Mouse (Mus musculus): ENCODE data around the gene Lat2.

Lat2 gene

DNA sequence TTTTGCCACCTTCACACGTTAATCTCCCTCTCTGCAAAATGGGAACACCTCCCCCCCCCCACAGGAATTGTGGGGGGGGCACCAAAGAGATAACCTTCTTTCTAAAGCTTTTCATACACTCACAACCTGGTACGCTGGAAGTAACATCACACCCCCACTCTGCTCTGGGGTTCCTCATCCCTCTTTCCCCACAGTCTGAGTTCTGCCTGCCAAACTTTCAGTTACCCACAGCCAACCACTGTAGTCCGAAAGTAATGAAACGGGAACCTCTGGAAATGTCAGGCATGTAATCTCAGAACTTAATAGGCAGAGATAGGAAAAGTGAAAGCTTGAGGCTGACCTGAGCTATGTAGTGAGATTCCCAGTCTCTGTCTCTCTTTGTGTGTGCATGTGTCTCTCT, 47.4 kb downstream of the Lat2 start:
- POLR2A ChIA-PET, result interaction anchor here in 3 of 4 experiments (0.5 to 7.5 kb wide), 12 partner anchors 10 to 392 kb away, joined by 3 to 77 read pairs (median 4); partner anchors contain the start of gene Clip2 (in 3 of the 3)
- CTCF ChIA-PET, result interaction anchor here in 3 of 4 experiments (0.5 to 2.7 kb wide), 9 partner anchors 15 to 445 kb away, joined by 3 to 9 read pairs (median 5); partner anchors contain the start of gene Clip2 (in 1 of the 3)

DNA sequence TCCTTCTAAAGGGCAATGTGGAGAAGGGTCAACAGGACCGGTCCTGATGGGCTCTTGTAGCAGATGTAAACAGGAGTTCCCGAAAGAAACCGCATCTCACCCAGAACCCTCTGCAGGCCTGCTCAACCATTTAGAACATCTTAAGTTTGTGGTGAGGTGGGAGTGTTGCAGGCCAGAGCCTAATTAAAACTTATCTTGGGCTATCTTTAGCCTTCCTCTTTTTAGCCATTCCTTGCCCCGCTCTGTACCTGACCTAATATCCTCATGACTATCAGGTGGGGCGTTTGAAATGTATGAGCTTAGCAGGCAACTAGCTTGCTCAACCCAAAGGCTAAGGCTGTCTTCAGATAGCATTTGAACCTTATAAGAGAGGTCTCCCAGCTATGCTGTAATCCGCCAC, 49.1 kb downstream of the Lat2 start:
- ChIA-PET CTCF (no interaction called here), POLR2A (interaction anchor here in 1 of 4 experiments (0.9 kb wide), 1 partner anchor 14 kb away, joined by 3 read pairs; no protein-coding TSS in a partner anchor)

DNA sequence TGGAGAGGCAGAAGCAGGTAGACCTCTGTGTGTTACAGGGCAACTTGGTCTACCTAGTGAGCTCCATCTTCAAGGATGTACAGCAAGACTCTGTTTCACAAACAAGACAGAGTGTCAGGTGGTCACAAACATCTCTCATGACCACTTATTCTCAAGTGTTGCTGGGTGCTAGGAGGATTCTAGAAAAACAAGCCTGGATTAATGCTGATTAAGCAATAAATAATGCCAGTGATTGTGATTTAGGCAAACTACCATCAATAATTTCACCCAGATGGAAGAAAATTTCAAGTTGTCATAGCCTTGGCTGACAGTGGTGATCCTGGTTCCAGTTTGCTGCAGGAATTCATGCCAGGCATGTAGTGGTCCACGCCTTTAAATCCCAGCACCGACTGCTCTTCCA, 50.6 kb downstream of the Lat2 start:
- CTCF ChIA-PET, result interaction anchor here in 1 of 4 experiments (1.3 kb wide), 1 partner anchor 70 kb away, joined by 4 read pairs; no protein-coding TSS in a partner anchor
- POLR2A ChIA-PET, result interaction anchor here in 3 of 4 experiments (0.7 to 1.6 kb wide), 4 partner anchors 9 to 388 kb away, joined by 3 to 4 read pairs (median 3); partner anchors contain the start of gene Clip2 (in 1 of the 3)

DNA sequence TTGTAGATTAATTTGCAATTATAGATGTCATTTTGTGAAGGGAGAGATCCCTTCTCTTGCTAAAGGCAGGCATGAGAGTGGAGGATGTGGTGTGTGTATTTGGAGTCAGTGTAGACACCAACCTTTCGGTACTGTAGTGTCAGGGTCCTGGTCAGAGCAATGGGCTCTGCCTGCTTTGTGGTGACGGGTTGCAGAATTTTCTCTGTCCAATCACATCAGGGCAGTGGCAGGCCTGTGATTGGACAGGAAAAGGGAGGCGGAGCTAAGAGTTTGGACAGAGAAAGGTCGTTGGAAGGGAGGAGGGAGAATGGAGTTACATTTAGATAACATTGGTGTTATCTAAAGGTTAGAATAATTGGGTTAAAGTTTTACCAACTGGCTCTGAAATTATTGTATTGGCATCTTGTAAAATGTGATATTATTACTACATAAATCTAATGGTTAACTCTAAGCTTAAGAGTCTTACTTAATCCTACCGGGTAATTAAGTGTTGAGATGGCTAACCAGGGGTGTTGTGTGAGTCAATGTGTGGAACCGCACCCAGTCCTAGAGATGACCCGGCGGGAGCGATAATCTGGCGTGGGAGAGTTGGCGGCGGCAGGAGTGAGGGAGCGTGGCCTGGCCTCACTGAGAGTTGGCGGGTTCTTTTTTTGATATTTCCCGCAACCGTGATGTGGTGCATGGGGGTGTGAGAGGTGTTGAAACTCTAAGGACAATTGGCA, 54.2 kb downstream of the Lat2 start:
- ChIA-PET CTCF (interaction anchor here (0.5 to 1.5 kb wide), 19 partner anchors 8 to 462 kb away, joined by 3 to 7 read pairs (median 4); partner anchors contain the start of genes Clip2 (in 1 of the 4), Limk1 (in 1 of the 4) and Stx1a (in 1 of the 4)), POLR2A (interaction anchor here in 3 of 4 experiments (0.8 to 1.9 kb wide), 9 partner anchors 8 to 79 kb away, joined by 3 to 12 read pairs (median 5); partner anchors contain the start of gene Clip2 (in 1 of the 3))

DNA sequence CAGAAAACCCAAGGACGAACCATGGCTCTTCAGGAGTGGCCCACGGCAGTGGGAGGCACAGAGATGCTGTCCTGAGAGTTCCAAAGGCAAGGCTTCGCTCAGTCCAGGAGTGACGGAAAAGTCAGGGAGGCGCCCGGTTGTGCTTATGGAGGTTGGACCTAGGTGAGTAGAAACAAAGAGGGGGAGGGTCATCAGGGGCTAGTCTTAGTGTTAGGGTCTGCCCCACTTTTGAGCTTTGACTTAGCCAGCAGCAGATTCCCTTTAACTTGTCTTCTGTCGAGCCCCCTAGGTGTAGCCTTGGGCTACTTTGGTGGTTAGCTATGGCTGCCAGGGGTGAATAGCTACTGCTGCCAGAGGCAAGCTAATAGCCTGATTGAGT, 54.8 kb downstream of the Lat2 start, which contains the start of gene Syna:
Gene Syna, minus strand, starts transcription at position 101 of the 379 bp plus-strand sequence.
- ChIA-PET POLR2A (interaction anchor here in 3 of 4 experiments (0.8 to 1.9 kb wide), 9 partner anchors 8 to 80 kb away, joined by 3 to 12 read pairs (median 5); partner anchors contain the start of gene Clip2 (in 1 of the 3)), CTCF (interaction anchor here (0.5 to 1.5 kb wide), 19 partner anchors 8 to 463 kb away, joined by 3 to 7 read pairs (median 4); partner anchors contain the start of genes Clip2 (in 1 of the 4), Limk1 (in 1 of the 4) and Stx1a (in 1 of the 4))

DNA sequence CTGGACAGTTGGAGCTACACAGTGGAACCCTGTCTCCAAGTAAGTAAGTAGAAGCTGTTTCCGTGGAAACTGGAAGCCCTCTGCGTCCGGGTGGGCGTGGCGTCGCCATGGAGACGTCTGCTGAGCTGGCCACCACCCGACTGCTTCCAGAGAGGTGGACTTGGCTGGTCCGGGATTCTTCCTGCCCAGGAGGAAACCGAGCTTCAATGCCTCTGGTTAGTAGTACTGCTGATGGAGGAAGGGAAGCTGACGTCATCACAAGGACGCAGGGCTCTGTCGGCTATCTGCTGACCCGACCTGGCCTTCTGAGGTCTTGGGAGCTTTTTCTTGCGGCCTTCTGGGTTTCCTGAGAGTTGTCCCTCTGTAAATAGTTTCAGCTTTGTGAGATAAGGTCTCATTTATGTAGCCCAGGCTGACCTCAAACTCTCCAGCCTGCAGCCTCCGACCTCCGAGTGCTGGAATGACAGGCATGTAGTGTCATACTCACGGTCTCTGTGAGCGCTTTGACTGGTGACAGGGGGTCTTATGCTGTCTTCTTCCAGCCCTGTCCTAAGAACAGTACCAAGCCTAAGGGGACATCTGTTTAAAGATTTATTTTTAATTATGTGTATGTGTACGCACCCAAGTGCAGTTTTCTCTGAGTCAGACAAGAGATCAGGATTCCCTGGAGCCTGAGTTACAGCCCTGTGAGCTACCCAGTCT, 59.2 kb downstream of the Lat2 start:
- POLR2A ChIA-PET, result interaction anchor here in 3 of 4 experiments (0.6 to 9.8 kb wide), 8 partner anchors 8 to 454 kb away, joined by 3 to 77 read pairs (median 3); partner anchors contain the start of gene Abhd11 (in 1 of the 3)

DNA sequence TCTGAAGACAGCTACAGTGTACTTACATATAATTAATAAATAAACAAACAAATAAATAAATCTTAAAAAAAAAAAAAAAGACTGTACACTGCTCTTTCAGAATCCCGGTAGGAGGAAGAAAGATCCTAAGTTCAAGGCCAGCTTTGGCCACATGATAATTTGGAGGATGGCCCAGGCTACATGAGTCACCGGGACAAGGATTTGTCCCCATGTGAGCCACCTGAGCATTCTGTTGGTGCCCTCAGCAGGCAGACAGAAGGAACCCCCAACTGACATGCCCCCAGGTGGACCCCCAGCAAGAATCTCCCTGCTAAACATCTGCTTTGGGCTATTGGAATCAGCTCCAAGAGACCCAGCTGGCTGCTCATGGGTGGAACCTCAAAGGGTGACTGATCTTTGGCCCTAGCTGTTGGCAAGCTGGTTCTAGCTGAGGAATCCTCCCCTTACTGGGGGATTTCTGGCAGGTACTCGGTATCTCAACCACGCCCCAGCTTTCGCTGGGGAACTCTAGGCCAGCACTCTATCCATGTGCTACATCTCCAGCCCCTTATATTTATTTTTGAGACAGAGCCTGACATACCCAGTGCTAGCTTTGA, 60.8 kb downstream of the Lat2 start:
- POLR2A ChIA-PET, result interaction anchor here in 2 of 4 experiments (1.2 to 9.8 kb wide), 3 partner anchors 16 to 228 kb away, joined by 6 to 77 read pairs (median 20); no protein-coding TSS in a partner anchor

More for the DNA sequence above, 59.2 kb downstream of the Lat2 start:
- CTCF ChIA-PET, result interaction anchor here (0.6 to 2.3 kb wide), 7 partner anchors 16 to 445 kb away, joined by 3 to 9 read pairs (median 4); no protein-coding TSS in a partner anchor

DNA sequence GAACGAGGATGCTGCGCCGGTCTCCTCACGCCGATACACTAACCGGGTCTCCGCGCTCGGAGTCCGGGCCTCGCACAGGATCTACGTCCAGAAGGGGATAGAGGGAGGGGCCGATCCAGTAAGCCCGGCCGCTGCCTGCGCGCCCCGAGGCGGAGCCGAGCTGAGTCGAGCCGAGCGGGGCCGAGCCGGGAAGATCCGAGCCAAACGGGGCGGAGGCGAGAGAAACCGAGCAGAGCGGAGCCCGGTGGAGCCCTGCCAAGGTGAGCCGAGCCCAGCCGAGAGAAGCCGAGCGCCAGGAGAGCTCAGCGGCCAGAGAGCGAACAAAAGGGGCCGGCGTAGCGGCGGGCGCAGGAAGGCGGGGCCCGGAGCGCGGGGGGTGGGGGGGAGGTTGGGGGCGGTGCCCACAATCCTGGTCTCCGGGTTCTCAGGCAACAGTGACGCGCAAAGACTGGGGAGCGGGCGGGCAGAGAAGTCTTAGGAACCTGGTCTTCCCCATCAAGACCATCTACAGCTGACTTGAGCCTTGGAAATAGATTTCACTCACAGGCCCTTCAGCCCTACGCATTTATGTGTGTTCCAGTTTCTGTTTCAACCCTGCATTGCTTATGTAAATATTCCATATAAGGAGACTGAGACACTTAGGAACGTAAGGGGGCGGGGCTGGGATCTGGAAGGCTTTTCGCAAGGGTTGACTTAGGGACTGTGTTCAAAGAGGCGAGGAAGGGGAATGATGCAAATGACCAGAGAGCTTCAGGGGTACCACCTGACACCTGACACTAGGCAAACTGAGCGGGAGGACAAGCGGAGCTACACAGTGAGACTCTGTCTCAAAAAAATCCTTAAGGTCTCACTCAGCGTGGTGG, 62.5 kb downstream of the Lat2 start, which contains the start of gene Clip2:
Gene Clip2, minus strand, starts transcription at position 325 of the 863 bp plus-strand sequence.
- POLR2A ChIA-PET, result interaction anchor here in 3 of 4 experiments (0.5 to 9.8 kb wide), 27 partner anchors 8 to 453 kb away, joined by 3 to 77 read pairs (median 5); partner anchors contain the start of genes Eif4h (in 1 of the 3) and Syna (in 1 of the 3)
- CTCF ChIA-PET, result interaction anchor here (0.6 to 3.0 kb wide), 21 partner anchors 8 to 373 kb away, joined by 3 to 22 read pairs (median 4); partner anchors contain the start of gene Syna (in 1 of the 4)

More for the DNA sequence above, 60.8 kb downstream of the Lat2 start:
- CTCF ChIA-PET, result interaction anchor here (0.6 to 2.5 kb wide), 6 partner anchors 9 to 62 kb away, joined by 3 to 11 read pairs (median 6); no protein-coding TSS in a partner anchor

DNA sequence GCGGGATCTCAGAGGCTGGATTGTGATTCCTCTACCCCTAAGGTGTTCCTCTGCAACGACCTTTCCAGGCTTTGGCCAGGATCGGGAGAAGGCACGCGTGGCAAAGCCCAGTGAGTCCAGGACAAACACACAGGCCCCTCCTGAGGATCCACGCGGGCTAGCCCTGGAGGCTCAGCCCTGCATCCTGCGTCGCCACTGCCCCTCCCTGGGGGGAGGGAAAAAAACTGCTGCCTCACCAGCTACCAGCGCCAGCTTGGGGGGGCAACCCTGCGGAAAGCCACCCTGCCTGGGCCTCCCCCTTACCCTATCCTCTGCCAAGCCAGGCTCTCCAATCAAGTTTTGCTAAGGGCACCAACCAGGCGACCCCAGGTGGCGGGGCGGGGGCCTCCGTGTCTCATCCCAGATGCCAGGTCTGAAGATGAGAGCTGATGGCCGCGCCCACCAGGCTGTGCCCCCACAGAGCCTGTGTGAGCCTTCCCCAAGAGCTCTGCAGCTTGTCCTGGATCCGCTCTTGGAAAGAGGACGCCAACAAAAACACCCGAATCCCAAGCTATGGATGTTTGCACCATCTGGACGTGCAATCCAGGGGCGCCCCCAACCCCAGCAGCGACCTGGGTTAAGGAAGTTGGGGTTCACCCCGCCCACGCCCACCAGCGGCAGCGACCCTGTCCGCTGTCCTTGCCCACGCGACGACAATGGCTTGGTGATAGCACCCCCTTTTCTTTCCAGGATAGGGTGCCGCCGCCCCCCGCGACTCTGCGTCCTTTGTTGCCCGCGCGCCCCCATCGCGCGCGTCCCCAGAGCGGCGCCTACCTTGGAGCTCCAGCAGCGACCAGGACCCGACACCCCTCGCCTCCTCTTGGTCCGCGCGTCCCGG, 63.4 kb downstream of the Lat2 start:
- ChIA-PET CTCF (interaction anchor here (0.6 to 3.0 kb wide), 20 partner anchors 17 to 372 kb away, joined by 3 to 22 read pairs (median 4); no protein-coding TSS in a partner anchor), POLR2A (interaction anchor here in 3 of 4 experiments (0.5 to 9.8 kb wide), 28 partner anchors 8 to 452 kb away, joined by 3 to 77 read pairs (median 5); partner anchors contain the start of genes Syna (in 2 of the 3) and Eif4h (in 1 of the 3))

DNA sequence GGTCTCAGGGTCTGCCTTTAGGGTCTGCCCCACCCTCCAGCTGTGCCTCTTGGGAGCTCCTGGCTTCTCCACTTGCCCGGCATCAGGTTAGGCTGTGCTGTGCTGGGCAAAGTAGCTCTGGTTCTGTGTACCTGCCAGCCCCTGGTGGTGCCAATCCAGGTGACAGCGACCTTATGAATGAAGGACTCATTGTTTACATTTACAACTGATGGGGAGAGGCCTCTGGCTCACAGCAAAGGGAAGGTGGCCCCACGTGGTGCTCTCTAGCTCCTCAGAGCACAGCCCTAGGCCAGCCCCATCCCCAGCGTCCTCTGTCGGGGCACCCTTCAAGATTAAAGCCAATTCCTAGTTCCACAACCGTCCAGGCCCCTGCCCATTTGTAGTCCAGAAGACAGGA, 64.0 kb downstream of the Lat2 start:
- CTCF ChIA-PET, result interaction anchor here in 3 of 4 experiments (0.6 to 3.0 kb wide), 12 partner anchors 17 to 1419 kb away, joined by 3 to 22 read pairs (median 4); partner anchors contain the start of gene Limk1 (in 1 of the 3)
- POLR2A ChIA-PET, result interaction anchor here in 3 of 4 experiments (0.5 to 9.8 kb wide), 11 partner anchors 9 to 88 kb away, joined by 3 to 77 read pairs (median 3); partner anchors contain the start of genes Syna (in 2 of the 3) and Eif4h (in 1 of the 3)

Measured in embryonic stem cell, embryonic (primary cell).